9 mouse cellular contexts compared by ENCODE assay signal in the genomic region with DNA sequence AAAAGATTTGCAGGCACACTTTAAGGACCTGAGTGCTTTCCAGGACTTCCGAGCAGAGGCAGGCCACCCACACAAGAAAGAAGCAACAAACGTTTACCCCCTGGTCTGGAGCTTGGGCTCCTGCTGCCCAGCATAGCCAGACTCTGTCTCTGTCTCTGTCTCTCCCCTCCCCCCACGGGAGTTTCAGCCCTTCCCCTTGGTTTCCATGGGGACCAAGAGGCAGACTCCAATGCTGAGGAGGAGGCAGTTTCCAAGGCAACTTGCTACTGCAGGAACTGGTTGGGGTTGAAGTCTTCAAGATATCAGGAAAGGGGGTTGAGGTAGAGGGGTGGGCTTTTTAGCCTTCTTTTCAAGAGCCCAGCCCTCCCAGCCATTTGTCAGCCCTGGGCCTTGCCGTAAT. TPM values are rescaled to one million over a fixed set of nuclear protein-coding genes. Genes with fewer than 3 reads are reported as not detected.
DNase-seq lines count a peak whose midpoint lies in the region; ATAC-seq and TF ChIP-seq lines count a peak whose summit lies in the region.
"Had no signal": no experiment of that assay in that cellular context is flagged by ENCODE, and none has a peak within 500 bp of the region (broad histone marks: within the 10 kb centered on the region; RNA-seq: fewer than 3 reads in every experiment).

No protein-coding gene starts in this region.

- peak; percentile 45; the same call in 1 of the 2 replicates for ATAC-seq in forebrain, embryonic 14.5 days

- H3K4me1 ChIP-seq in forebrain, embryonic 14.5 days (ENCODE audit: control insufficient read depth, insufficient read depth, low read length): peaks cover 15% of the 10 kb centered on the region
- peaks cover 10% of the 10 kb centered on the region for H3K4me1 ChIP-seq in lung, adult 2 months (ENCODE audit: control insufficient read depth, insufficient read depth, low read length)

- no peak for TF ChIP-seq POLR2A in lung, adult 2 months (IDR thresholded peaks at IDR 0.05; ENCODE audit: borderline replicate concordance, extremely low read depth, low read depth, low read length)

- no peaks in the 10 kb centered on the region for H3K36me3 ChIP-seq in forebrain, embryonic 14.5 days (ENCODE audit: control insufficient read depth, insufficient read depth, low read length)

- no peak overlapping the region for H3K4me2 ChIP-seq in forebrain, embryonic 14.5 days (ENCODE audit: low read length)

- TF ChIP-seq CTCF in lung, adult 2 months (IDR thresholded peaks at IDR 0.05; ENCODE audit: insufficient read depth, low read length): no peak

- WGBS in forebrain, embryonic 14.5 days: 27% methylated on average over 4 of the region's 4 CpGs
- 52% methylated on average over 4 of the region's 4 CpGs for WGBS in lung, adult 2 months

- no peak overlapping the region for H3K27ac ChIP-seq in forebrain, embryonic 14.5 days (ENCODE audit: low read depth, low read length)

- intact Hi-C loops in left cerebral cortex, postnatal 10 days (cut with DNase I): no loop called here

- H3K9ac ChIP-seq in forebrain, embryonic 14.5 days (ENCODE audit: low read length): no peak overlapping the region

- peak; percentile 57 for DNase-seq in embryo, embryonic 10.5 days (ENCODE audit: low spot score)
- peak; percentile 84 for DNase-seq in forebrain, embryonic 14.5 days (ENCODE audit: low spot score)
- peak; percentile 76 to 83 for DNase-seq in left cerebral cortex, postnatal 10 days (ENCODE audit: extremely low spot score in 1 of 2, low spot score in 2 of 2)
- peak; percentile 88 for DNase-seq in right cerebral cortex, adult 18-20 months
- DNase-seq in lung, adult 18-20 months: no peak
- no peak for DNase-seq in adrenal gland, postnatal 36 days
- no peak for DNase-seq in lung, adult 2 months
- DNase-seq: cerebellum, postnatal 14 days had no signal

- no peaks in the 10 kb centered on the region for H3K9me3 ChIP-seq in forebrain, embryonic 14.5 days (replicated peaks; ENCODE audit: control insufficient read depth, low read length)

- H3K4me3 ChIP-seq in forebrain, embryonic 14.5 days (ENCODE audit: low read depth, low read length): no peak overlapping the region
- H3K4me3 ChIP-seq in lung, adult 2 months (replicated peaks; ENCODE audit: extremely low read depth, low read depth, low read length): no peak overlapping the region

- peaks cover 26% of the 10 kb centered on the region for H3K27me3 ChIP-seq in forebrain, embryonic 14.5 days (replicated peaks; ENCODE audit: control insufficient read depth, insufficient read depth, low read length)

RNA-seq across cellular contexts. Expression of a gene that starts 10.5 kb away (rescaled TPM):
- 0.28 and 0.41 TPM in 2 replicates for polyA plus RNA-seq in forebrain, embryonic 14.5 days (2014; fragmentation: Nextera tagmentation; extraction: Ambion mirVana)
- 1 to 10 TPM; 5.9 to 8.9 TPM for total RNA-seq in left cerebral cortex, postnatal 10 days (2021)
- total RNA-seq in adrenal gland, postnatal 36 days (2021): under 1 TPM; 0.10 to 0.30 TPM
- 5.0 and 5.4 TPM in 2 replicates for polyA plus RNA-seq in lung, adult 2 months (2012; rRNA removed)

RNA-seq across cellular contexts. Expression of a gene that starts 14.0 kb away (rescaled TPM):
- polyA plus RNA-seq in forebrain, embryonic 14.5 days (2014; fragmentation: Nextera tagmentation; extraction: Ambion mirVana): 0.48 and 0.57 TPM in 2 replicates
- total RNA-seq in left cerebral cortex, postnatal 10 days (2021): 1 to 10 TPM; 2.2 to 3.3 TPM
- 1 to 10 TPM; 1.4 to 1.7 TPM for total RNA-seq in adrenal gland, postnatal 36 days (2021)
- polyA plus RNA-seq in lung, adult 2 months (2012; rRNA removed): 11.8 and 15.2 TPM in 2 replicates

RNA-seq across cellular contexts. Expression of a gene that starts 31.3 kb away (rescaled TPM):
- polyA plus RNA-seq in forebrain, embryonic 14.5 days (2014; fragmentation: Nextera tagmentation; extraction: Ambion mirVana): 32.1 and 33.7 TPM in 2 replicates
- total RNA-seq in left cerebral cortex, postnatal 10 days (2021): 10 to 100 TPM; 26.1 to 28.5 TPM
- 10 to 100 TPM; 35.5 to 40.5 TPM for total RNA-seq in adrenal gland, postnatal 36 days (2021)
- polyA plus RNA-seq in lung, adult 2 months (2012; rRNA removed): 18.1 and 23.5 TPM in 2 replicates

RNA-seq across cellular contexts. Expression of a gene that starts 48.2 kb away (rescaled TPM):
- 1.0 and 1.2 TPM in 2 replicates for polyA plus RNA-seq in forebrain, embryonic 14.5 days (2014; fragmentation: Nextera tagmentation; extraction: Ambion mirVana)
- total RNA-seq in left cerebral cortex, postnatal 10 days (2021): 1 to 10 TPM; 2.3 to 2.4 TPM
- total RNA-seq in adrenal gland, postnatal 36 days (2021): 1 to 10 TPM; 4.8 to 5.6 TPM
- 20.8 and 27.6 TPM in 2 replicates for polyA plus RNA-seq in lung, adult 2 months (2012; rRNA removed)

RNA-seq across cellular contexts. Expression of a gene that starts 51.1 kb away (rescaled TPM):
- 14.0 and 18.7 TPM in 2 replicates for polyA plus RNA-seq in forebrain, embryonic 14.5 days (2014; fragmentation: Nextera tagmentation; extraction: Ambion mirVana)
- total RNA-seq in left cerebral cortex, postnatal 10 days (2021): 100 to 1,000 TPM; 168 to 174 TPM
- total RNA-seq in adrenal gland, postnatal 36 days (2021): 10 to 100 TPM; 17.9 to 26.0 TPM
- 8.2 and 11.8 TPM in 2 replicates for polyA plus RNA-seq in lung, adult 2 months (2012; rRNA removed)
- total RNA-seq: hematopoietic stem cell, adult 5-6 weeks had no signal

Comparison
In these comparisons a context has a peak if more than half of its experiments do, and no peak if none do; other contexts are left out.
1. DNase-seq: peak in embryo, embryonic 10.5 days (single experiment), forebrain, embryonic 14.5 days (single experiment), left cerebral cortex, postnatal 10 days (2 of 2) and right cerebral cortex, adult 18-20 months (single experiment); none in lung, adult 18-20 months (0 of 2), adrenal gland, postnatal 36 days (0 of 2) and lung, adult 2 months (single experiment).
2. RNA of a gene that starts 10.5 kb away (total RNA-seq): 5.9 to 8.9 TPM in left cerebral cortex, postnatal 10 days; 0.10 to 0.30 TPM in adrenal gland, postnatal 36 days; every median in the first group is over 4 times any median in the second.